Comparison of ENCODE assay signal across 12 mouse cellular contexts in the genomic region with DNA sequence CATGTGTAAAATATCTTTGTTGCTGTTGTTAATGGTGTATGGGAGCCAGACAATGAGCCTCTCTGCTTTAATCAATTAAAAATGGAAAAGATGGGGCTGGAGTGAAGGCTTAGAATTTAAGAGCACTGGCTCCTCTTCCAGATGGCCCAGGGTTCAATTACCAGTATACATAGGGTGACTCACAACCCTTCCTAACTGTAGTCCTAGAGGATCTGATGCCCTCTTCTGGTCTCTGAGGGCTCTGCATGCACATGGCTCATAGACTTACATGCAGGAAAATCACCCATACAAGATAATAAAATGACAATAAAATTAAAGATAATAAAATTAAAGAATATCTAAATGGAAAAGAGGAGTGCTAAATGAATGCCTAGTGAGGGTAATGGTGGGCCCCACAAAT. TPM values are rescaled to one million over a fixed set of nuclear protein-coding genes. Genes with fewer than 3 reads are reported as not detected.
A peak's percentile ranks its signal among the peaks of the same experiment; 100 is the strongest.
DNase-seq lines count a peak whose midpoint lies in the region; ATAC-seq lines count a peak whose summit lies in the region.
"Had no signal": no experiment of that assay in that cellular context is flagged by ENCODE, and none has a peak within 500 bp of the region (broad histone marks: within the 10 kb centered on the region; RNA-seq: fewer than 3 reads in every experiment).

No protein-coding gene starts in this region.

- no peak for DNase-seq in hindbrain, embryonic 14.5 days (ENCODE audit: low spot score)
- peak; percentile 32 for DNase-seq in retina, embryonic 14.5 days (ENCODE audit: low spot score)
- DNase-seq in retina, postnatal 1 day = no peak
- DNase-seq in ZHBTc4 (ENCODE audit: low read depth, low spot score) = peak; percentile 49
- peak; percentile 10 to 15 for DNase-seq in thymus, postnatal 36 days
- no peak for DNase-seq in natural killer cell, adult 2 months (ENCODE audit: low spot score in 2 of 2)
- DNase-seq: cerebellum, adult 9-10 months had no signal

- no peak overlapping the region for H3K4me2 ChIP-seq in hindbrain, embryonic 12.5 days (replicated peaks)
- H3K4me2 ChIP-seq in hindbrain, embryonic 14.5 days (replicated peaks) = no peak overlapping the region
- no peak overlapping the region for H3K4me2 ChIP-seq in kidney, embryonic 15.5 days
- H3K4me2 ChIP-seq: hindbrain, embryonic 15.5 days; limb, embryonic 12.5 days had no signal

- H3K36me3 ChIP-seq in hindbrain, embryonic 12.5 days = no peaks in the 10 kb centered on the region; the same call in 1 of the 2 replicates
- peaks cover 29% of the 10 kb centered on the region for H3K36me3 ChIP-seq in hindbrain, embryonic 14.5 days (replicated peaks; ENCODE audit: control insufficient read depth, insufficient read depth)
- H3K36me3 ChIP-seq in kidney, embryonic 15.5 days = no peaks in the 10 kb centered on the region
- H3K36me3 ChIP-seq: limb, embryonic 12.5 days had no signal

- ATAC-seq in hindbrain, embryonic 12.5 days (ENCODE audit: low FRiP score) = 0 out of 2 replicates have a peak, but pooled peaks have one; percentile 43
- ATAC-seq in hindbrain, embryonic 14.5 days (ENCODE audit: low FRiP score) = no peak
- ATAC-seq in kidney, embryonic 15.5 days (replicated peaks; ENCODE audit: low FRiP score) = no peak

- no peaks in the 10 kb centered on the region for H3K27me3 ChIP-seq in hindbrain, embryonic 12.5 days
- H3K27me3 ChIP-seq in hindbrain, embryonic 14.5 days (ENCODE audit: control insufficient read depth, insufficient read depth, low read length) = no peaks in the 10 kb centered on the region
- H3K27me3 ChIP-seq in kidney, embryonic 15.5 days = no peaks in the 10 kb centered on the region
- H3K27me3 ChIP-seq: hindbrain, embryonic 15.5 days; limb, embryonic 12.5 days had no signal

- H3K27ac ChIP-seq in hindbrain, embryonic 12.5 days = no peak overlapping the region
- no peak overlapping the region for H3K27ac ChIP-seq in hindbrain, embryonic 14.5 days
- H3K27ac ChIP-seq in kidney, embryonic 15.5 days = no peak overlapping the region
- H3K27ac ChIP-seq: hindbrain, embryonic 15.5 days; limb, embryonic 12.5 days had no signal

- no peaks in the 10 kb centered on the region for H3K9me3 ChIP-seq in hindbrain, embryonic 12.5 days (replicated peaks)
- no peaks in the 10 kb centered on the region for H3K9me3 ChIP-seq in hindbrain, embryonic 14.5 days (ENCODE audit: control insufficient read depth, low read length)
- no peaks in the 10 kb centered on the region for H3K9me3 ChIP-seq in kidney, embryonic 15.5 days (replicated peaks)
- H3K9me3 ChIP-seq: hindbrain, embryonic 15.5 days; limb, embryonic 12.5 days had no signal

- no peak overlapping the region for H3K9ac ChIP-seq in hindbrain, embryonic 12.5 days
- no peak overlapping the region for H3K9ac ChIP-seq in hindbrain, embryonic 14.5 days
- no peak overlapping the region for H3K9ac ChIP-seq in kidney, embryonic 15.5 days
- H3K9ac ChIP-seq: hindbrain, embryonic 15.5 days; limb, embryonic 12.5 days had no signal

- H3K4me1 ChIP-seq in hindbrain, embryonic 12.5 days = no peaks in the 10 kb centered on the region
- H3K4me1 ChIP-seq in hindbrain, embryonic 14.5 days (replicated peaks; ENCODE audit: control insufficient read depth, insufficient read depth, low read length) = no peaks in the 10 kb centered on the region
- H3K4me1 ChIP-seq in kidney, embryonic 15.5 days = peaks cover 15% of the 10 kb centered on the region
- H3K4me1 ChIP-seq: hindbrain, embryonic 15.5 days; limb, embryonic 12.5 days had no signal

- H3K4me3 ChIP-seq in hindbrain, embryonic 12.5 days = no peak overlapping the region
- H3K4me3 ChIP-seq in hindbrain, embryonic 14.5 days (replicated peaks; ENCODE audit: low read length) = no peak overlapping the region
- no peak overlapping the region for H3K4me3 ChIP-seq in kidney, embryonic 15.5 days (replicated peaks)
- H3K4me3 ChIP-seq: erythroblast, embryonic 14.5 days; hindbrain, embryonic 15.5 days; limb, embryonic 12.5 days had no signal

RNA-seq across cellular contexts. Expression of gene Lypd6b, which starts 11.8 kb away (rescaled TPM):
- 1.7 and 2.6 TPM in 2 replicates for polyA plus RNA-seq in hindbrain, embryonic 12.5 days (2016; fragmentation: Nextera tagmentation; extraction: Ambion mirVana)
- 14.6 and 16.7 TPM in 2 replicates for polyA plus RNA-seq in hindbrain, embryonic 14.5 days (2014; fragmentation: Nextera tagmentation; extraction: Ambion mirVana)
- polyA plus RNA-seq in kidney, embryonic 15.5 days (2015; fragmentation: Nextera tagmentation; extraction: Ambion mirVana) = 10.0 and 11.6 TPM in 2 replicates
- polyA plus RNA-seq: erythroblast, embryonic 14.5 days had no signal

Comparison
In these comparisons a context has a peak if more than half of its experiments do, and no peak if none do; other contexts are left out.
1. DNase-seq: peak in retina, embryonic 14.5 days (single experiment), ZHBTc4 (single experiment) and thymus, postnatal 36 days (2 of 2); none in hindbrain, embryonic 14.5 days (single experiment), retina, postnatal 1 day (single experiment) and natural killer cell, adult 2 months (0 of 2).